ENCODE assay signal across 8 mouse cellular contexts in genomic region chr10:127178286-127179027, GRCm38 (mm10). TPM values are rescaled to one million over a fixed set of nuclear protein-coding genes. Genes with fewer than 3 reads are reported as not detected.
DNase-seq lines count a peak whose midpoint lies in the region; ATAC-seq and TF ChIP-seq lines count a peak whose summit lies in the region.

No protein-coding gene starts in this region.

- 0 out of 2 replicates have a peak, but pooled peaks cover 4% of the 10 kb centered on the region for H3K36me3 ChIP-seq in heart, embryonic 11.5 days (ENCODE audit: control insufficient read depth, insufficient read depth, low read length)
- no peaks in the 10 kb centered on the region for H3K36me3 ChIP-seq in heart, embryonic 15.5 days
- no peaks in the 10 kb centered on the region for H3K36me3 ChIP-seq in liver, embryonic 14.5 days (replicated peaks; ENCODE audit: control insufficient read depth, insufficient read depth, low read depth)
- no peaks in the 10 kb centered on the region for H3K36me3 ChIP-seq in stomach, embryonic 16.5 days (ENCODE audit: control insufficient read depth, insufficient read depth, low read length)

- H3K27me3 ChIP-seq in heart, embryonic 11.5 days (ENCODE audit: control insufficient read depth, insufficient read depth, low read length): peaks cover 66% of the 10 kb centered on the region
- peaks cover 93% of the 10 kb centered on the region for H3K27me3 ChIP-seq in heart, embryonic 15.5 days
- peaks cover 46% of the 10 kb centered on the region for H3K27me3 ChIP-seq in liver, embryonic 14.5 days (ENCODE audit: control insufficient read depth, insufficient read depth, low read length)
- H3K27me3 ChIP-seq in stomach, embryonic 16.5 days (ENCODE audit: control insufficient read depth, insufficient read depth, low read length): peaks cover 48% of the 10 kb centered on the region

- peak overlapping the region; percentile 58 for H3K4me2 ChIP-seq in heart, embryonic 11.5 days
- peak overlapping the region; percentile 71 for H3K4me2 ChIP-seq in heart, embryonic 15.5 days
- H3K4me2 ChIP-seq in liver, embryonic 14.5 days (ENCODE audit: low read depth): peak overlapping the region; percentile 67
- H3K4me2 ChIP-seq in stomach, embryonic 16.5 days (ENCODE audit: low read depth, low read length): peak overlapping the region; percentile 59

- no peak for TF ChIP-seq CTCF in liver, embryonic 14.5 days (IDR thresholded peaks at IDR 0.05; ENCODE audit: low read depth)

- peak overlapping the region; percentile 31; the same call in 1 of the 2 replicates for H3K9ac ChIP-seq in heart, embryonic 11.5 days (ENCODE audit: low read depth, low read length)
- H3K9ac ChIP-seq in heart, embryonic 15.5 days: no peak overlapping the region
- H3K9ac ChIP-seq in liver, embryonic 14.5 days (replicated peaks): 0 out of 2 replicates have a peak overlapping the region, but pooled peaks have one; percentile 9
- H3K9ac ChIP-seq in stomach, embryonic 16.5 days (ENCODE audit: low read length): peak overlapping the region; percentile 49

- TF ChIP-seq EP300 in liver, embryonic 14.5 days (IDR thresholded peaks at IDR 0.05; ENCODE audit: low read depth): no peak

- no peaks in the 10 kb centered on the region for H3K9me3 ChIP-seq in heart, embryonic 11.5 days (replicated peaks; ENCODE audit: control insufficient read depth, low read length)
- H3K9me3 ChIP-seq in heart, embryonic 15.5 days (replicated peaks): no peaks in the 10 kb centered on the region
- no peaks in the 10 kb centered on the region for H3K9me3 ChIP-seq in liver, embryonic 14.5 days (ENCODE audit: control insufficient read depth, low read length)
- no peaks in the 10 kb centered on the region for H3K9me3 ChIP-seq in stomach, embryonic 16.5 days (replicated peaks; ENCODE audit: control insufficient read depth, low read length)

- no peak for DNase-seq in heart, adult 18-20 months
- DNase-seq in NIH3T3 (ENCODE audit: low read depth): peak; percentile 1
- no peak for DNase-seq in liver, embryonic 14.5 days (ENCODE audit: low read depth in 3 of 3, low spot score in 3 of 3)
- DNase-seq in adrenal gland, adult 18-20 months (ENCODE audit: low spot score in 2 of 2): no peak
- no peak for DNase-seq in spleen, adult 18-20 months

- peak overlapping the region; percentile 34 for H3K4me3 ChIP-seq in heart, embryonic 11.5 days (ENCODE audit: low read depth, low read length)
- H3K4me3 ChIP-seq in heart, embryonic 15.5 days: peak overlapping the region; percentile 41
- peak overlapping the region; percentile 20 to 43 for H3K4me3 ChIP-seq in liver, embryonic 14.5 days (ENCODE audit: insufficient read depth in 1 of 2, low read depth in 2 of 2, low read length in 2 of 2)
- H3K4me3 ChIP-seq in stomach, embryonic 16.5 days (replicated peaks; ENCODE audit: low read length): peak overlapping the region; percentile 37

- no peak for ATAC-seq in heart, embryonic 11.5 days (replicated peaks; ENCODE audit: insufficient number of reproducible peaks, low FRiP score, low TSS enrichment)
- ATAC-seq in heart, embryonic 15.5 days (replicated peaks; ENCODE audit: insufficient number of reproducible peaks, insufficient read depth, low FRiP score, low read depth): no peak
- no peak for ATAC-seq in liver, embryonic 14.5 days (ENCODE audit: insufficient read depth)
- ATAC-seq in stomach, embryonic 16.5 days (ENCODE audit: insufficient read depth, low FRiP score): no peak

- H3K4me1 ChIP-seq in heart, embryonic 11.5 days (ENCODE audit: control insufficient read depth, insufficient read depth, low read length): peaks cover 22% of the 10 kb centered on the region
- H3K4me1 ChIP-seq in heart, embryonic 15.5 days (replicated peaks): peaks cover 32% of the 10 kb centered on the region
- H3K4me1 ChIP-seq in liver, embryonic 14.5 days (replicated peaks; ENCODE audit: control insufficient read depth in 2 of 2, insufficient read depth in 2 of 2, low read length in 1 of 2): peaks cover 11% of the 10 kb centered on the region in 2 experiments
- peaks cover 15% of the 10 kb centered on the region for H3K4me1 ChIP-seq in stomach, embryonic 16.5 days (ENCODE audit: control insufficient read depth, insufficient read depth, low read length)

- no peak overlapping the region for H3K27ac ChIP-seq in heart, embryonic 11.5 days (ENCODE audit: low read depth, low read length)
- H3K27ac ChIP-seq in heart, embryonic 15.5 days: no peak overlapping the region
- H3K27ac ChIP-seq in liver, embryonic 14.5 days: no peak overlapping the region
- no peak overlapping the region for H3K27ac ChIP-seq in stomach, embryonic 16.5 days (ENCODE audit: low read length)

- 5% methylated on average over 41 of the region's 41 CpGs for WGBS in heart, embryonic 11.5 days (ENCODE audit: insufficient replicate concordance)
- 5% methylated on average over 41 of the region's 41 CpGs for WGBS in heart, embryonic 15.5 days
- WGBS in liver, embryonic 14.5 days (ENCODE audit: insufficient replicate concordance): 3% methylated on average over 41 of the region's 41 CpGs
- 5% methylated on average over 41 of the region's 41 CpGs for WGBS in stomach, embryonic 16.5 days

RNA-seq across cellular contexts. Expression of gene Slc26a10, which starts 2.0 kb away (rescaled TPM):
- polyA plus RNA-seq in heart, embryonic 11.5 days (2014; fragmentation: Nextera tagmentation; extraction: Ambion mirVana): 8.4 and 11.8 TPM in 2 replicates
- total RNA-seq in heart, adult 18-20 months (2021): 1 to 10 TPM; 8.0 to 9.2 TPM
- polyA plus RNA-seq in heart, embryonic 15.5 days (2015; fragmentation: Nextera tagmentation; extraction: Ambion mirVana): 15.6 and 16.7 TPM in 2 replicates
- polyA plus RNA-seq in liver, embryonic 14.5 days (2012; rRNA removed): 1.5 and 1.7 TPM in 2 replicates
- 0.75 and 1.3 TPM in 2 replicates for polyA plus RNA-seq in liver, embryonic 14.5 days (2014; fragmentation: Nextera tagmentation; extraction: Ambion mirVana)
- 1.2 and 1.4 TPM in 2 replicates for polyA plus RNA-seq in stomach, embryonic 16.5 days (2015; fragmentation: Nextera tagmentation; extraction: Ambion mirVana)
- 1 to 10 TPM; 1.1 to 1.8 TPM for total RNA-seq in adrenal gland, adult 18-20 months (2021)

RNA-seq across cellular contexts. Expression of gene Arhgef25, which starts 11.4 kb away (rescaled TPM):
- polyA plus RNA-seq in heart, embryonic 11.5 days (2014; fragmentation: Nextera tagmentation; extraction: Ambion mirVana): 17.9 and 18.0 TPM in 2 replicates
- total RNA-seq in heart, adult 18-20 months (2021): 10 to 100 TPM in 1 of 2 experiments, 1 to 10 TPM in 1; 8.9 to 10.1 TPM
- polyA plus RNA-seq in heart, embryonic 15.5 days (2015; fragmentation: Nextera tagmentation; extraction: Ambion mirVana): 24.7 and 32.5 TPM in 2 replicates
- 6.9 and 7.7 TPM in 2 replicates for polyA plus RNA-seq in liver, embryonic 14.5 days (2012; rRNA removed)
- 3.4 and 4.8 TPM in 2 replicates for polyA plus RNA-seq in liver, embryonic 14.5 days (2014; fragmentation: Nextera tagmentation; extraction: Ambion mirVana)
- polyA plus RNA-seq in stomach, embryonic 16.5 days (2015; fragmentation: Nextera tagmentation; extraction: Ambion mirVana): 71.3 and 77.0 TPM in 2 replicates
- total RNA-seq in adrenal gland, adult 18-20 months (2021): 10 to 100 TPM; 18.8 to 20.3 TPM

RNA-seq across cellular contexts. Expression of gene B4galnt1, which starts 13.4 kb away (rescaled TPM):
- polyA plus RNA-seq in heart, embryonic 11.5 days (2014; fragmentation: Nextera tagmentation; extraction: Ambion mirVana): 1.6 and 1.8 TPM in 2 replicates
- total RNA-seq in heart, adult 18-20 months (2021): 1 to 10 TPM; 1.8 to 7.9 TPM
- polyA plus RNA-seq in heart, embryonic 15.5 days (2015; fragmentation: Nextera tagmentation; extraction: Ambion mirVana): 1.5 and 5.7 TPM in 2 replicates
- polyA plus RNA-seq in liver, embryonic 14.5 days (2012; rRNA removed): 9.9 and 10.4 TPM in 2 replicates
- polyA plus RNA-seq in liver, embryonic 14.5 days (2014; fragmentation: Nextera tagmentation; extraction: Ambion mirVana): 14.6 and 17.1 TPM in 2 replicates
- polyA plus RNA-seq in stomach, embryonic 16.5 days (2015; fragmentation: Nextera tagmentation; extraction: Ambion mirVana): 29.3 and 34.3 TPM in 2 replicates
- 1 to 10 TPM; 7.8 to 8.6 TPM for total RNA-seq in adrenal gland, adult 18-20 months (2021)

RNA-seq across cellular contexts. Expression of gene Dtx3, which starts 17.1 kb away (rescaled TPM):
- polyA plus RNA-seq in heart, embryonic 11.5 days (2014; fragmentation: Nextera tagmentation; extraction: Ambion mirVana): 82.3 and 83.0 TPM in 2 replicates
- 10 to 100 TPM; 18.1 to 21.2 TPM for total RNA-seq in heart, adult 18-20 months (2021)
- 63.5 and 86.0 TPM in 2 replicates for polyA plus RNA-seq in heart, embryonic 15.5 days (2015; fragmentation: Nextera tagmentation; extraction: Ambion mirVana)
- 35.9 and 38.6 TPM in 2 replicates for polyA plus RNA-seq in liver, embryonic 14.5 days (2012; rRNA removed)
- 11.2 and 15.0 TPM in 2 replicates for polyA plus RNA-seq in liver, embryonic 14.5 days (2014; fragmentation: Nextera tagmentation; extraction: Ambion mirVana)
- 68.6 and 79.4 TPM in 2 replicates for polyA plus RNA-seq in stomach, embryonic 16.5 days (2015; fragmentation: Nextera tagmentation; extraction: Ambion mirVana)
- total RNA-seq in adrenal gland, adult 18-20 months (2021): 10 to 100 TPM; 63.0 to 67.6 TPM

RNA-seq across cellular contexts. Expression of gene Pip4k2c, which starts 32.9 kb away (rescaled TPM):
- polyA plus RNA-seq in heart, embryonic 11.5 days (2014; fragmentation: Nextera tagmentation; extraction: Ambion mirVana): 20.8 and 21.5 TPM in 2 replicates
- total RNA-seq in heart, adult 18-20 months (2021): 10 to 100 TPM; 30.3 to 30.8 TPM
- polyA plus RNA-seq in heart, embryonic 15.5 days (2015; fragmentation: Nextera tagmentation; extraction: Ambion mirVana): 23.2 and 27.0 TPM in 2 replicates
- polyA plus RNA-seq in liver, embryonic 14.5 days (2012; rRNA removed): 28.2 and 31.2 TPM in 2 replicates
- polyA plus RNA-seq in liver, embryonic 14.5 days (2014; fragmentation: Nextera tagmentation; extraction: Ambion mirVana): 25.7 and 31.1 TPM in 2 replicates
- polyA plus RNA-seq in stomach, embryonic 16.5 days (2015; fragmentation: Nextera tagmentation; extraction: Ambion mirVana): 33.5 and 34.4 TPM in 2 replicates
- total RNA-seq in adrenal gland, adult 18-20 months (2021): 10 to 100 TPM; 41.5 to 44.7 TPM
